Mouse (Mus musculus) retina, postnatal 7 days (tissue): ENCODE data around the gene Mtx2.

Source experiments
- DNase-seq: peaks from one replicate; pipeline ENCODE4 v3.0.0-alpha.2; 2012; ENCODE audit warnings: low read depth, low spot score

Mtx2 gene

GRCm38 (mm10) chr2:74917880-74918537 is 92.4 kb downstream of the Mtx2 start:
- no peak for DNase-seq

DNA sequence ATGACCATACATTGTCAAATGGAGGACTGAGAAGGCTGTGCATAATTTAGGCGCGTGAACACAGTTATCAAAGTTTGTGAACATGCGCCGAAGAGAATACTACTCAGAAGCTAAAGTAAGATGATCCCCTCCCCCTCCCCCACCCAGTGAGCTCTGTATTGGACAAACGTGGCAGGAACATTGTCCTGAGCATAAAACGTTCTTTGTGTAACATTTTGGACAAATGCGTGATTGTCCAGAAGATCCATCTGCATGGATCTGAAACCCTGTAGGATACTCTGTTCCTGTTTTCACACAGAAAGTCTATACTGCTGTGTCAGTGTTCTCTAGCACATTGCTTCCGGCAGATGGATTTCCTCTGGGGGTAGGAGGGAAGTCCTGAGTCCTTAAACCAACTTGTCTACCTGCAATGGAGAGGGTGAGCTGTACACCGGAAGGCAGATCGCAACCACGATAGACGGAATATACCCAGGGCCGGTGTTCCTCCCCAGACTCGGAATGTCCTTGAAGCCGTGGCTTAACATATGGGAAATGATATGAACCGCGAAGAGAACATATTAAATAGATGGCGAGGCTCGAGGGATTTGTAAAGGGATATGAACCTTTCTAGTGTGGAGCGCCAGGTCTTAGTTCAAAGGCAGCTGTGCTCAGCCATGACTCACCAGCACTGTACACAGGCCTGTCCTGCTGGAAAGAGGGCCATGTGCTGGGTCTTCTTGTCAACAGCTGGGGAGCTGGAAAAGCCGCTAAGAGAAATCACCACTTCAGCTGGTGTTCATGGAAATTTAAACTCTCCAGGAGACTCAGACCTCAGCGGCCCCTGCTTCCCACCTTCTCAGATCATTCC is 100.6 kb downstream of the Mtx2 start:
- DNase-seq = no peak
